Mouse (Mus musculus): Measurements from ENCODE around the gene Smg6.

- no peak for TF ChIP-seq CTCF (conservative IDR thresholded peaks at IDR 0.05; ENCODE audit: low read length)
- TF ChIP-seq NANOG (IDR thresholded peaks at IDR 0.05; ENCODE audit: borderline replicate concordance, low read length) = no peak
- TF ChIP-seq POU5F1 (IDR thresholded peaks at IDR 0.05; ENCODE audit: borderline replicate concordance, low read length) = no peak
Observed at GRCm38 (mm10) chr11:75008270-75008669, 82.6 kb downstream of the Smg6 start.

Data from E14TG2a.4 (cell line).